In genomic region chr2:150909429-150910039, GRCm38 (mm10) we compare ENCODE assay signal across 8 mouse cellular contexts. TPM values are rescaled to one million over a fixed set of nuclear protein-coding genes. Genes with fewer than 3 reads are reported as not detected.
A peak's percentile ranks its signal among the peaks of the same experiment; 100 is the strongest.
DNase-seq lines count a peak whose midpoint lies in the region; TF ChIP-seq lines count a peak whose summit lies in the region.

No protein-coding gene starts in this region.

- peaks cover 50% of the 10 kb centered on the region for H3K4me1 ChIP-seq in megakaryocyte, embryonic 14.5 days

- intact Hi-C loops in gastrocnemius, adult 2 months (cut with DNase I): loop anchor here (2.0 to 10.0 kb wide), 4 partner anchors 129 to 305 kb away; partner anchors contain the start of genes Apmap, Entpd6, Nanp and Ninl

- peak overlapping the region; percentile 82 for H3K4me3 ChIP-seq in gastrocnemius, adult 2 months
- H3K4me3 ChIP-seq in megakaryocyte, embryonic 14.5 days (replicated peaks): peak overlapping the region; percentile 94

- no peaks in the 10 kb centered on the region for H3K9me3 ChIP-seq in megakaryocyte, embryonic 14.5 days

- peak; percentile 88 for DNase-seq in WW6 (ENCODE audit: low read depth, low spot score)
- DNase-seq in cerebellum, postnatal 4 days (ENCODE audit: low spot score in 2 of 2): peak; percentile 55 to 84
- peak; percentile 97 for DNase-seq in gastrocnemius, adult 2 months
- DNase-seq in hindlimb bud, embryonic 11.5 days (ENCODE audit: extremely low spot score, low read depth, low spot score): peak; percentile 95
- peak; percentile 76 to 85 for DNase-seq in left cerebral cortex, adult 8-10 months (ENCODE audit: low spot score in 2 of 2)
- peak; percentile 93 to 95 for DNase-seq in right cerebral cortex, postnatal 10 days (ENCODE audit: low spot score in 2 of 2)
- peak; percentile 91 for DNase-seq in urinary bladder, postnatal 25 days (ENCODE audit: low spot score)

- no peaks in the 10 kb centered on the region for H3K36me3 ChIP-seq in megakaryocyte, embryonic 14.5 days (replicated peaks; ENCODE audit: low read length)

- TF ChIP-seq CTCF in gastrocnemius, adult 2 months (IDR thresholded peaks at IDR 0.05): no peak

- peak overlapping the region; percentile 90 for H3K27ac ChIP-seq in gastrocnemius, adult 2 months

- no peaks in the 10 kb centered on the region for H3K27me3 ChIP-seq in megakaryocyte, embryonic 14.5 days (replicated peaks)

RNA-seq across cellular contexts. Expression of gene Gins1, which starts 4.3 kb away (rescaled TPM):
- total RNA-seq in gastrocnemius, adult 2 months (2021): 1 to 10 TPM; 2.2 to 2.4 TPM
- 1 to 10 TPM; 1.6 to 2.2 (median 1.9) TPM for total RNA-seq in left cerebral cortex, adult 8-10 months (2022)
- 7.9 TPM in 1 of 2 replicates, not detected in the other for polyA plus RNA-seq in megakaryocyte, embryonic 14.5 days (2012; ENCODE audit: insufficient read depth, low replicate concordance)

RNA-seq across cellular contexts. Expression of gene Abhd12, which starts 5.0 kb away (rescaled TPM):
- 10 to 100 TPM; 24.3 to 25.4 TPM for total RNA-seq in gastrocnemius, adult 2 months (2021)
- total RNA-seq in left cerebral cortex, adult 8-10 months (2022): 100 to 1,000 TPM; 309 to 333 (median 321) TPM
- polyA plus RNA-seq in megakaryocyte, embryonic 14.5 days (2012; ENCODE audit: insufficient read depth, low replicate concordance): 41.0 and 139 TPM in 2 replicates

Comparison
In these comparisons a context has a peak if more than half of its experiments do, and no peak if none do; other contexts are left out.
1. Peak in every context shown above with its lines: DNase-seq, H3K4me3 ChIP-seq and H3K27ac ChIP-seq.
2. RNA of gene Abhd12, which starts 5.0 kb away (total RNA-seq): 309 to 333 TPM in left cerebral cortex, adult 8-10 months; 24.3 to 25.4 TPM in gastrocnemius, adult 2 months; every median in the first group is over 10 times any median in the second.